Mouse (Mus musculus) cerebellum, adult 2 months (tissue): ENCODE measurements around the gene Wfdc1.

Experiments
- CTCF ChIP-seq: fragments of 200-500 bp; IDR thresholded peaks from 2 replicates; pipeline ENCODE4 v1.5.1; 2011; ENCODE audit warnings: low read depth, mild to moderate bottlenecking, control low read depth, low read length, moderate library complexity, borderline replicate concordance; ENCODE audit not compliant: insufficient read depth
- POLR2A ChIP-seq: fragments of 200-500 bp; IDR thresholded peaks from 2 replicates; pipeline ENCODE4 v1.6.1; 2011; ENCODE audit warnings: low read length, control low read depth, borderline replicate concordance; ENCODE audit not compliant: insufficient read depth

- no peak for TF ChIP-seq POLR2A
- no peak for TF ChIP-seq CTCF
These were observed 60.9 kb downstream of the Wfdc1 start for GRCm38 (mm10) chr8:119727093-119727492.
